Mouse (Mus musculus) adrenal gland, adult (tissue): ENCODE data around the gene Bpifa1.
"Not testable (repeated sequence)": the region's sequence is repeated elsewhere in the genome, so short reads cannot be mapped to it uniquely, and the experiment has no call there.

Source experiments
- DNase-seq, 2 experiments: peaks; one replicate each; pipeline ENCODE4 v3.0.0; 2022 to 2023; ENCODE audit warnings: low spot score in 1 of 2; ENCODE audit not compliant: inconsistent age in 2 of 2

Gene Bpifa1

DNA sequence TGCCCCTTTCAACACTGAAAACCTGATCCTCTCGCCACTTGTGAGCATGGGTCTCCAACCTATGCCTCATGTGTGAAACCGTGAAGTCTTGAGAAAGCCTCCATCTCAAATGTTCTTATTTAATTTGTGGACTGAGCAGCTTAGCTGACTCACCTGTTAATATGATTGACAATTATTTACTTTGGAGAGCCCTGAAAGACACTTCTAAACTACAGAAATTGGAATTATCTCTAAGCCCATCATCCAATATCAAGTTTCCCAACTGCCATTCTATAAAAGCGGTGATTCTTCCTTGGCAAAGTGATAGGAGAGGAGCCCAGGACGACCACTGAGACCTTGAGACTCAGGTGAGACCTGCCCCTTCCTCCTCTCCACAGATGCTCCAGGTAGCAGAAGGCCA is at the start of gene Bpifa1:
Gene Bpifa1, plus strand, starts transcription at position 301 of the 400 bp plus-strand sequence.
- no peak for DNase-seq

DNA sequence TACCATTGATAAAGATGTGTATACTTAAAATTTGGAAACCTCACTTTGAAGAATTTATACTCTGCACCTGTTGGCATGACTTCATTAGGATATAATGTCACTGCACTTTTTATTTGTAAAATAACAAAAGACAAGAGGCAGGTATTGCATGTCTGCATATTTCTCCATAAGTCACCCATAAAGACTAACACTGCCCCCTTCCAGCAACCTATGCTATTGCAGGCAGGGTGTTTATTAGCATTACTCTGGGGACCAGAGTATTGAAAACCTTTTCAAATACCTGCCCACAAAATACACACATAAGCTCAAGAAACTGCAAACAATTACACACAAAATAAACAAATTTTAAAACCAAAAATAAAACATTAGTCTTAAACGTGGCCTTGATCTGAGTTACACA is 44.9 kb upstream of the Bpifa1 start:
- DNase-seq: peak in 1 of 2 experiments; percentile 53

DNA sequence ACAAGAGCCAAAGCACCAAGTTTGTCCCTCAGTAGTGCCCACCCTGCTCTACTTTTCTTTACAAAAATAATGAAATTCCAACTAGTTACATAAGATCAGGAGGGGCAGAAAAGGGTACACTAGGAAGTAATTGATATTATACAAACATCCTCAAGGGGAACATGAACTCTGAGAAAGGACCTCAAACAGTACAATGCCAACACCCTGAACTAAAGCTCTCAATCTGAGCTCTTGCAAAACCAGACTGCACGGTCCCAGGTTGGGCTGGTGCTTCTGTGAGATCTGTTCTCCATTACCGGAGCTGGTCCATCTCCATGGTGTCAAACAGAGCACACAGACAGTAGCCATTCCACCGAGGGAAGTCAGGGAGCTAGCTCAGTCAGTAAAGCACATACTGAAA is 25.3 kb upstream of the Bpifa1 start:
- peak in 1 of 2 experiments; percentile 40 for DNase-seq

DNA sequence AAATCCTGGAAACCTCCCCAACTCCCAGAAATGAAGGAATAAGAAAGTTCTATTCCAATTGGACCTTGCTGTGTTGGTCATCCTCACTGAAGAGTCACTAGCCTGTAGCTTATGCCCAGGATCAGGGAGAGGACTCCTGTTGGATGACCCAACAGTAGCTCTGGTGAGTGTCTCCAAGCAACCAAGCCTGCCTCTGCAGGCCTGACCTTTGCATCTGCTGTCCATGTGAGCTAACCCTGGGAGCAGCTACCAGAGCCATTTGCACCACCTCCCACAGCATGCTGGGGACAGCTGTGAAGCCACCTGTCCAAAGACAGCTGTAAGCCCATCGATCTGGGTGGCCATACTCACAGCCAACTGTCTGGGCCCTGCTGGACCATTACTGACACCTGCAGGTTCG is 12.6 kb upstream of the Bpifa1 start, which contains the start of gene Bpifa3:
Gene Bpifa3, plus strand, starts transcription at position 217 of the 400 bp plus-strand sequence.
- DNase-seq: no peak

DNA sequence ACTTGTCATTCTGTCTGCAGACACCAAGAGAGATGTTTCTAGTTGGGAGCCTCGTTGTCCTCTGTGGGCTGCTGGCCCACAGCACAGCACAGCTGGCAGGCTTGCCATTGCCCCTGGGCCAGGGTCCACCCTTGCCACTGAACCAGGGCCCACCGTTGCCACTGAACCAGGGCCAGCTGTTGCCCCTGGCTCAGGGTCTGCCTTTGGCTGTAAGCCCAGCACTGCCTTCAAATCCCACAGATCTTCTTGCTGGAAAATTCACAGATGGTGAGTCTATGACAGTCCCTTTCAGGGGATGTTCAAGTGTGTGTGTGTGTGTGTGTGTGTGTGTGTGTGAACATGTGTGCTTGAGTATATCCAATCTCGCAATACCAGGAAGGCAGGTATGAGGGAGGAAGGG is 1.1 kb downstream of the Bpifa1 start:
- DNase-seq: no peak

DNA sequence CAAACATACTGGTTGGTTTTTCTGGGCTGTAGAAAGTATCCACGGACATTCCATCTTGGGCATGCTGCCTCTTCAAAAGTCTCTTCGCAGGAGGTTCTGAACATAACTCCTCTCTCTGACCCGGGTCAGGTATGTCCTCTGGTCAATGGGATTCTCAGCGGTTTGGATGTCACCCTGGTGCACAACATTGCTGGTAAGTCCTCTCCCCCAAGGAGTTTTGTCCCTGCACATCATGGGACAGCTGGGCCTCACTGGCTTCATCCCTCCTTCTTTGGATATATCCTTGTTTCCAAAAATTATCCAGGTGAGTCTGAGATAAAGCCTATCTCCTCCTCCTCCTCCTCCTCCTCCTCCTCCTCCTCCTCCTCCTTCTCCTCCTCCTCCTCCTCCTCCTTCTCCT is 4.8 kb downstream of the Bpifa1 start:
- no peak for DNase-seq

DNA sequence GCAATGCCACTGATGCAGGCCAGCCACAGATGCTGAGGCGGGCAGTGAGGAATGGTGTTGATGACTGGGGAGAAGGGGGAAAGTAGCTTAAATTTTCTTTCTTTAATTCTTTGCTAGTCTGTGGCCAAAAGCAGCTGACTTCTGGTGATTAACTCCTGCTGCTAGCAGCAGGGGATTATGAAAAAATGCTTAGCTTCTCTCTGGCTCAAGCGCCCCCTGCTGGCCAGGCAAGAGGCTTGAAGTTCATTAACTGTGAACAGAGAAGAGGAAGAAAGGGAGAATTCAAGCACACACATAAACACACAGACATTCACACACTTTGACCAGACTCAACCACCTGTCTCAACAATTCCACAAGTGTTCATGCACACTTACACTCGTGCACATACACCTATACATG is 15.8 kb downstream of the Bpifa1 start:
- DNase-seq: peak; percentile 22 to 64

DNA sequence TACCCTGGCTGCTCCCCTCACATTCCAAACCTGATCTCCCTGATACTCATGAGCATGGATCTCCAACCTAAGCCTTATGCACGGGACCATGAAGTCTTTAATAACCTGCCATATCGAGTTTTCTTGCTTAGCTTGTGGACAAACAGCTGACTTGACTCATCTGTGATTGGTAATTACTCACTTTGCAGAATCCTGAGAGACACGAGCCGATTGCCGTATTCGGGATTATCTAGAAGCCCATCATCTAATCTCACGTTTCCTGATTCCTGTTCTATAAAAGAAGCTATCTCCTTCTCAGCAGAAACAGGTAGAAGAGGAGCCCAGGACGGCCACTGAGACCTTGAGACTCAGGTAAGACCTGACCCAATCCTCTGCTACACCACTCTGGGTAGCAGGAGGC is 19.6 kb downstream of the Bpifa1 start, which contains the start of gene Bpifa5:
Gene Bpifa5, plus strand, starts transcription at position 301 of the 400 bp plus-strand sequence.
- DNase-seq: no peak

DNA sequence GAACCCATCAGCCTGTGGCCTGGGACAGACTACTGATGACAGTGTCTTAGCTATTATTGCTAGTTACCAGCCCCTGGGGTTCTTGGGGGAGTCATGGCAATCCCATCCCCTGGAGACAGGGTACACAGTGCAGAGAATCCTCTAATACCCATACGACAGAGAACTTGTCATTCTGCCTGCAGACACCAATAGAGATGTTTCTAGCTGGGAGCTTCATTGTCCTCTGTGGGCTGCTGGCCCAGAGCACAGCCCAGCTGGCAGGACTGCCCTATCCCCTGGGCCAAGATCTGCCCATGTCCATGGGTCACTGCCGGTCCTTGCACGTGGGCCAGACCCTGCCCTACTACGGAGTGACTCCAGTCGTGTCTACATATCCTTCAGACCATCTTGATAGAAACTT is 20.6 kb downstream of the Bpifa1 start:
- no peak for DNase-seq

DNA sequence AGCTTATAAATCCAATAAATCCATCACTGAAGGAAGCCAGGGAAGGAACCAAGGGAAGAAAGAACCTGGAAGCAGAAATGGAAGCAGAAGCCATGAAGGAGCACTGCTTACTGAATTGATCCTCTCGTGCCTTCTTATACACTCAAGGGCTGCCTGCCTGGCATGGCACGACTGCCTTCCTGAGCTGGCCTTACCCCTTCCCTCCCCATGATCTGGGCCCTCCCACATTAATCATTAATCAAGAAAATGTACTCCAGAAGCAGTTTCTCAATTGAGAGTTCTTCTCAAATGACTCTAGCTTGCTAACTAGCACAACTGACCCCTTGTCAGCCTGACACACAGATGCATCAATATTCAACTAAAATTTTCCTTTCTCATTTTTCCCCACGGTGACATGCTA is 26.5 kb downstream of the Bpifa1 start:
- no peak for DNase-seq

DNA sequence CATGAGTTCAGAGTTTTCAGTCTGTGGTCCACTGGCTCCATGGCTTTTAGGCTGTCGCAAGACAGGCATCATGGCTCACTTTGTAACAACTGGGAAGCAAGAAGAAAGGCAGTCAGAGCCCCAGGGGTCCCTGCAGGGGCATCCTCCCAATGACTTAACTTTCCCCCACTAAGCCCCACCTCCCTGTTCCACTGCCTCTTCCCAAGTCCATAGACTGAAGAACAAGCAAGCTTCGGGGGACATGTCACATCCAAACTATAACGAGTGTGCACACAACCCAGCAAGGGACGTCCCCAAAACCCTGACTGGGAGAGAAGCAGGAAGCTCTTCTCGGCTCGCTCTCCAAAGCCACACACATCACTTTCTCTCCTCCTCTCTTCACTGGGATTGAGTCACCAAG is 28.9 kb downstream of the Bpifa1 start:
- DNase-seq: no peak

DNA sequence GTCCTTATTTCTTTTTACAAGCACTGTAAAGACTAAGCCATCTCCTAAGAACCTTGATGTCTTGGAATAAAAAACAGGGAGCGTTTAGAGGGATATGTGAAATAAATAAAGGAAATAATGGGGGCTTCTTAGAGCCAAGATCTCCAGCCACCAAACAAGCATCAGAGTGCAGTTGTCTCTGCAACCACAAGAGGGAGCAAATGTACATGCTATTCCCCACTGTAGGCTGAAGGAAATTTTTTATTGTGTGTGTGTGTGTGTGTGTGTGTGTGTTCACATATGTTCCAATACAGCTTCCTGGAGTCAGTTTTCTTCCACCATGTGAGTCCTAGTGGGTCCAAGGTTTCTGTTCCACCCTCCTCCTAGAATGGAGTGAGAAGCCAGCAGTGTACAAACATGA is 30.6 kb downstream of the Bpifa1 start:
- peak in 1 of 2 experiments; percentile 59 for DNase-seq

DNA sequence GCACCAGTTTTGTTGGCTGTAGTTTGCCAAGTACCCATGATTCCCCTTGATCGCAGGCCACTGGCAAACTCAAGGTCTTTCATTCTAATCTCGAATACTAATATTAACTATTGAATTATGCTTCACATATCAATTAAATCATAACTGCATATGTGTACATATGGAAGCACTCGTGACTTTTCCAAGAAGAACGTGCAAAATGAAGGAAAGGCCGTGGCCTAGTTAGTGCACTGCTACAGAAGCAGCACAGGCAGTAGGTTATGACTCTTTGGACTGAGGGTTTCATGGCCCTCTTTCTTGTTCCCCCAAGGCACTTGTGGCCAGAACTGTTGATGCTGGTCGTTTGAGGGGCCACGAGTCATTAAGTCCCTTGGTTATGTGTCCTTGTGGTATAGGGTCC is 39.2 kb downstream of the Bpifa1 start:
- DNase-seq: not testable (repeated sequence)

DNA sequence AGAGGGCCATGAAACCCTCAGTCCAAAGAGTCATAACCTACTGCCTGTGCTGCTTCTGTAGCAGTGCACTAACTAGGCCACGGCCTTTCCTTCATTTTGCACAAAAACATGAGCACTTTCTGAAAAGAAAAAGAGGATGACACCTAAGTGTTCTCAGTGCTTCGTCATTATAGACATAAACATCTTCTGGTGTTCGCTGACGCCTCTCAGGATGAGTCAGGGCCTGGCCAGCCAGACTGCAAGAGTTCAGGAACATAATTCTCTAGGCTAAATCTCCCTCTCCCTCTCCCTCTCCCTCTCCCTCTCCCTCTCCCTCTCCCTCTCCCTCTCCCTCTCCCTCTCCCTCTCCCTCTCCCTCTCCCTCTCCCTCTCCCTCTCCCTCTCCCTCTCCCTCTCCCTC is 40.4 kb downstream of the Bpifa1 start:
- DNase-seq: not testable (repeated sequence)

DNA sequence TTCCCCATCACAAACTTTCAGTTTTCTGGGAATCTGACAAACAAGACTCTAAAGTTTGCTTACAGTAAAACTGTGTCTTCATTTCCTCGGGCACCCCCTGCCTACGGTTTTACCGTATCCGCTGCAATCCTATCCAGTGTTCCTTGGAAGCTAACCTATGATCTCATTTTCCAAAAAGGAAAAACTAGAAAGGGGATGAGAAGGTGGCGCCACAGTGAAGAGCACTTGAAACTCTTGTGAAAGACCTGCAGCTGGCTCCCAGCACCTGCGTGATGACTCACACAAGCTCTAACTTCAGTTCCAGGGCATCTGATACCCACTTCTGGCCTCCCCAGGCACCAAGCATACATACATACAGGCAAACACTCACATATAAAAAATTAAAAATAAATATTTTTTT is 42.6 kb downstream of the Bpifa1 start:
- DNase-seq: no peak

DNA sequence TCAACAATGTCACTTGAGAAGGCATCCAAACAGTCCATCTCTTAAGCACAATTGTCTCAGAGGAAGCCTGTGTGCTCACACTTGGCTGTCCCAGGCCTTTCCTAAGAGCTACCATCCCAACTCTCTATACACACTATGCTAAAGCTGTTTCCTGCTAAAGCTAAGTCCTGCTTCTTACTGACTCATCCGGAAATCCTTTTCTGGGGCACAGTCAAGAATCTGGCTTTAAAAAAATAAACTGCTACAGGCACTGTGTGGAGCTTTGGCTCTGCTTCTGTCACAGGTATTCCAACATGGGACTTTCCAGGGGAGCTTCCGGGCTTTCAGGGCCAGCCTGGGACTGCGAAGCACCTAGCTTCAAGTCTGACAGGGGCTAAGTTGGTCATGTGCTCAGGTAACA is 43.1 kb downstream of the Bpifa1 start:
- DNase-seq: no peak

DNA sequence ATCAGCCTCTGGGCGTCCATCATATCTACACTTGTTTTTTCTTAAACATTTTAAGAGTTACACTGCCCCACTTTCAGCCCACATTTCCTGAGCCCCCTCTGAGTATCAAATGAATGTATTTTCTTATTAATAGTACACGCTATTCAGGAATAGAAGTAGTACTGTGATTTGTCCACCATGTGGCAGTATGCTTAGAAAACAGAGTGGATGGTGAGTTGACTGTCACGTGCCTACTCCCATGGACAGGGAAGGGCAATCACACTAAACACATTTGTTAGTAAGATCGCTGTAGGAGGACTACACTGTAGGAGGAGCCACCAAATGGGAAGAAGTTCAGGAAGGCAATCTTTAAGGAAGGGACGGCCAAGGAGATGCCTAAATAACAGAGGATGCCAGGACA is 44.8 kb downstream of the Bpifa1 start:
- peak; percentile 8 to 73 for DNase-seq

DNA sequence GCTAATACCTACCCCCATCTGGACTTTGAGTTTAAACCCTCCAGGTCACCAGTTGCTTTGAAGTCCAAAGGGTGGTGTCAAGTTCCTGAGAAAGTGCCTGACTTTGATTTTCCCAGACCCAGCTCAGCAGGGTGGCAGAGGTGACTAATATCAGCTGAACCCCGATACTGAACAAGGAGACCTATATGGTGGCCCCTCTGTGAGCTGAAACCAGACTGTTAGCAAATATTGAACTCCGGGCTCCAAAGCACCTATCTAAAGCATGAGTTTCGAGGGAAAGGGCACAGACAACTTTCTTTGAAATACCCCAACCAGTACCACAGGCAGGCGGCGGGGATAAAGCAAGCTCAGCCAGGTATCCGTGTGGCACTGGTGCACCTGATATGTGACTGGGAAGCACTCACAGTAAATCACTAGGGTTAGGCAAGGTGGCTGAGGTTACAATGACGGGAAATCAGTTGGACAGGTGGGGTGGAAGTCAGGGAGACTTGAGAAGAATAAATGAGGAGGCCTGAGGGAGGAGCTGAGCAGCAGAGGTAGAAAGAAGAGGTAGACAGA is 47.3 kb downstream of the Bpifa1 start:
- DNase-seq: no peak

DNA sequence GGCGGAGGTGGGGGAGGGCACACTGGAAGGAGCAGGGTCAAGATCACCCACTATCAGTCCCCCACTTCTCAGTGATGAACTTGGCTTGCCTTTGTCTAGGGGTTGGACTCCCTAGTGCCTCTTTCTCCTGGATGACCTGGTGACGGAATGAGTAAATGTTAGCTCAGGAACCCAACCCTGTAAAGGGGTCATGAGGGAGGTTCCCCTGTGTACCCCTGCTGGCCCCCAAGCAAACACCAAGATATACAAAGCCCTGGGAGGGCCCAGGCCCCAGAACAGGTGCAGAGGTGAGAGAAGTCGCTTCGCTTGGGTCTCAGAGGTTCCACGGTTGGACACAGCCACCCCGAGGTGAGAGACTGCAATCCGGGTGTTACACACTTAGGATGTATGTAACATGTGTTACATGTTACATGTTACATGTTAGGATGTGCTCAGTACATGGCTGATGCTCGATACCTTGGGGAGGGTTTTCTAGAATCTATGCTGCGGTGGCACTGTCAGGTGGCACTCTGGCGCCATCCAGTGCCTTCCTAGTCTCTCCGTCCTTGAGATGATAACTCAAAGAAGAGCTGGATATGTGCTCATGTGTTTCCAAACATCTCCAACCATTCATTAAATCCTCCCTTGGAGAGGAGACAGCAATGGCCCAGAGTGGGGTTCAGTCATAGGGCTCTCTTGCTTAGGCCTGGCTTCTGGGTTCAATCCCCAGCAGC is 48.0 kb downstream of the Bpifa1 start, which contains the start of gene Bpifb1:
Gene Bpifb1, plus strand, starts transcription at position 273 of the 713 bp plus-strand sequence.
- peak; percentile 10 to 22 for DNase-seq

DNA sequence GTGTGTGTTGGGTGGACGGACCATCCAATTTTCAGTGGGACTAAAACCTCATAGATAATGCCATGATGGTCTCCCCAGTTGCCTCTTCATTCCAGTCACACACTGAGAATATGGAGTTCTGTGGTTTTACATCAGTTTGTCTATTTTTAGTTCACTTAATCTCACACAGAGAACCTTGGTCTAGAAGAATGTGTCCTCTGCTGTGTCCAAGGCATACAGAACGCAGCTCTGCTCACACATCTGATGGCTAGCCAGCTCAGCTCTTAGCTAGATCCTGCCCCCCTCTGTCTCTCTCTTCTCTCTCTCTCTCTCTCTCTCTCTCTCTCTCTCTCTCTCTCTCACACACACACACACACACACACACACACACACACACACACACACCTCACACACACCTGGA is 49.5 kb downstream of the Bpifa1 start:
- DNase-seq: peak; percentile 39 to 40

DNA sequence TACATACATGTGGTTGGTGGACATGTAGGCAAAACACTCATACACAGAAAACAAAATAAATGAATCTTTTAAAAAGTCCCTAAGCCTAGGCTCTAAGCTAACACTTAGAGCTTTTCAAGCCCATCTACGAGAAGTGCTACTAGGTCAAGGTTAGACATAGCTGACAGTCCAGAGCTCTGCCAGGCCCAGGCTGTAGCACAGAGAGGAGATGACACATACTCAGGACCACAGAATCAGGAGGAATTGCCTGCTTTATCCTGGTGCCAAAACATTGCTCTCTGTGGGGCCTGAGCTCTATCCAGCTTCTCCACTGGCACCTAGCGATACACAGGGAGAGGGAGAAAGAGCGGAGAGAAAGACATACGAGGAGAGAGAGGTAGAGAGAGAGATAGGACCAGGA is 50.4 kb downstream of the Bpifa1 start:
- peak; percentile 54 to 70 for DNase-seq

DNA sequence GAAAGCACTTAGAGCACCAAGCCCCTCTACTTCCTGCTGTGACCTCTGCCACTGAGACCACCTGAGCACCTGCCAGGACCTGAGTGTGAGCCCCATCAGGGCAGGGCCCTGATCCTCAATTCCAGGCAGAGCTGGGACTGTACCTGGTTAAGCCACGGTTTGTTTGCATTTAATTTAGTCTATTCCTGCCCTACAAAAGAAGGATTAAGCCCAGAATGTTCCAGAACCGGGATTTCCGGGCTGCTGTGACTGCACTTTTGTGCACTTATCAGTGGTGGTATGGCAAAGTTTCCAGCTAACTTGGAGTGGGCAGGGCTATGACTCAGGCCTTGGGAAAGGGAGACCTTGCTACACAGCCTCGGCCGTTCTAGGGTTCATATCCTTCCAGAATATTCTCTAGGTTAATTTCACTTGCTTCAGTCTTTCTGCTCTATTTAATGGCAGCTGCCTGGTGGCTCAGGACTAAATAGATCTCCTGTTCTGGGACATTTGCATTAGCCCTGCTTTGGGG is 51.4 kb downstream of the Bpifa1 start:
- DNase-seq: peak; percentile 69 to 80
